Mouse (Mus musculus) spleen, adult 2 months (tissue): ENCODE measurements around the gene Mylk3.

ENCODE experiments used
- CTCF ChIP-seq: fragments of 200-500 bp; IDR thresholded peaks from 2 replicates; pipeline ENCODE4 v1.5.1; 2011; ENCODE audit warnings: mild to moderate bottlenecking, inconsistent platforms; ENCODE audit not compliant: insufficient read depth, insufficient read length, insufficient replicate concordance; ENCODE audit errors: extremely low read depth
- POLR2A ChIP-seq: fragments of 200-500 bp; IDR thresholded peaks from 2 replicates; pipeline ENCODE4 v1.6.1; 2011; ENCODE audit warnings: low read depth, low read length, inconsistent platforms

- TF ChIP-seq CTCF (no peak), POLR2A (no peak)
These were observed 84.2 kb downstream of the Mylk3 start for GRCm38 (mm10) chr8:85301941-85302340.
